Mouse (Mus musculus) spleen, adult 2 months (tissue): Measurements from ENCODE around the gene Ces5a. TPM values are rescaled to one million over a fixed set of nuclear protein-coding genes. Genes with fewer than 3 reads are reported as not detected.

ENCODE experiments used
- DNase-seq, 2 experiments: peaks; one replicate each; pipeline versions ENCODE4 v3.0.0 to v3.0.0-alpha.2; 2012 to 2021; ENCODE audit warnings: low spot score in 2 of 2, low read depth in 1 of 2
- H3K27ac ChIP-seq: fragments of 200-500 bp; 2 replicates; pipeline ENCODE4 v1.5.1; 2012; ENCODE audit warnings: low read length, inconsistent platforms; ENCODE audit not compliant: insufficient read depth
- H3K27me3 ChIP-seq: fragments of 200-500 bp; 2 replicates; pipeline ENCODE4 v1.6.1; 2012; ENCODE audit warnings: mild to moderate bottlenecking, moderate library complexity, low read length, inconsistent platforms; ENCODE audit not compliant: control insufficient read depth, insufficient read depth
- H3K36me3 ChIP-seq: fragments of 200-500 bp; 2 replicates; pipeline ENCODE4 v1.6.1; 2012; ENCODE audit warnings: mild to moderate bottlenecking, low read length, inconsistent platforms; ENCODE audit not compliant: control insufficient read depth, insufficient read depth
- H3K4me1 ChIP-seq: fragments of 200-500 bp; 2 replicates; pipeline ENCODE4 v1.6.1; 2011; ENCODE audit warnings: inconsistent platforms; ENCODE audit not compliant: control insufficient read depth, insufficient read depth, insufficient read length
- H3K4me3 ChIP-seq: fragments of 200-500 bp; 2 replicates; pipeline ENCODE4 v1.5.1; 2011; ENCODE audit warnings: mild to moderate bottlenecking, inconsistent platforms; ENCODE audit not compliant: insufficient read depth, insufficient read length; ENCODE audit errors: extremely low read depth
- CTCF ChIP-seq: fragments of 200-500 bp; IDR thresholded peaks from 2 replicates; pipeline ENCODE4 v1.5.1; 2011; ENCODE audit warnings: mild to moderate bottlenecking, inconsistent platforms; ENCODE audit not compliant: insufficient read depth, insufficient read length, insufficient replicate concordance; ENCODE audit errors: extremely low read depth
- POLR2A ChIP-seq: fragments of 200-500 bp; IDR thresholded peaks from 2 replicates; pipeline ENCODE4 v1.6.1; 2011; ENCODE audit warnings: low read depth, low read length, inconsistent platforms
- WGBS: fragments of 180-500 bp; shearing (Covaris S2); methylation state at CpG from one replicate; pipeline ENCODE4 v1.1.7; 2018; 5-methylcytosine and 5-hydroxymethylcytosine counted together
- polyA plus RNA-seq: library from polyadenylated mRNA; depleted of rRNA; stranded (reverse); fragments of >200 nt; gene quantifications from 2 replicates; pipeline ENCODE4 v1.2.3, GENCODE M21; 2012

The Ces5a gene
- polyA plus RNA-seq, 1 experiment, result 0.08 TPM

GRCm38 (mm10) chr8:93567086-93567485, 31.5 kb upstream of the Ces5a start:
- Histone ChIP-seq H3K4me1 (no peaks in the 10 kb centered on the region), H3K4me3 (no peak overlapping the region), H3K36me3 (no peaks in the 10 kb centered on the region), H3K27me3 (no peaks in the 10 kb centered on the region), H3K27ac (no peak overlapping the region)
- 92% methylated on average over 9 of the region's 9 CpGs for WGBS
- no peak for TF ChIP-seq CTCF
- no peak for TF ChIP-seq POLR2A
- no peak for DNase-seq

- Histone ChIP-seq H3K4me3 (no peak overlapping the region), H3K27ac (no peak overlapping the region), H3K27me3 (no peaks in the 10 kb centered on the region), H3K4me1 (no peaks in the 10 kb centered on the region), H3K36me3 (no peaks in the 10 kb centered on the region)
- DNase-seq, result no peak
- 66% methylated on average over 4 of the region's 4 CpGs for WGBS
- TF ChIP-seq CTCF (no peak), POLR2A (no peak)
Observed at GRCm38 (mm10) chr8:93564634-93565033, 29.0 kb upstream of the Ces5a start.

GRCm38 (mm10) chr8:93563551-93563950, 27.9 kb upstream of the Ces5a start:
- WGBS, result 84% methylated on average over 7 of the region's 7 CpGs
- Histone ChIP-seq H3K36me3 (no peaks in the 10 kb centered on the region), H3K27ac (no peak overlapping the region), H3K4me3 (no peak overlapping the region), H3K4me1 (no peaks in the 10 kb centered on the region), H3K27me3 (no peaks in the 10 kb centered on the region)
- DNase-seq, result no peak
- TF ChIP-seq CTCF (no peak), POLR2A (no peak)

GRCm38 (mm10) chr8:93562557-93563210, 27.1 kb upstream of the Ces5a start:
- Histone ChIP-seq H3K4me1 (no peaks in the 10 kb centered on the region), H3K36me3 (no peaks in the 10 kb centered on the region), H3K4me3 (no peak overlapping the region), H3K27me3 (no peaks in the 10 kb centered on the region), H3K27ac (no peak overlapping the region)
- WGBS, result 58% methylated on average over 6 of the region's 6 CpGs
- TF ChIP-seq CTCF (no peak), POLR2A (no peak)
- DNase-seq, result no peak

GRCm38 (mm10) chr8:93561271-93561670, 25.6 kb upstream of the Ces5a start:
- Histone ChIP-seq H3K4me3 (no peak overlapping the region), H3K27me3 (no peaks in the 10 kb centered on the region), H3K4me1 (no peaks in the 10 kb centered on the region), H3K27ac (no peak overlapping the region), H3K36me3 (no peaks in the 10 kb centered on the region)
- 71% methylated on average over 3 of the region's 3 CpGs for WGBS
- DNase-seq, result no peak
- TF ChIP-seq CTCF (no peak), POLR2A (no peak)

GRCm38 (mm10) chr8:93559696-93560095, 24.1 kb upstream of the Ces5a start:
- no peak for TF ChIP-seq CTCF
- no peak for TF ChIP-seq POLR2A
- no peak overlapping the region for H3K4me3 ChIP-seq
- WGBS, result 61% methylated on average over 2 of the region's 2 CpGs

GRCm38 (mm10) chr8:93502634-93503033, 33.0 kb downstream of the Ces5a start:
- no peak for DNase-seq
- no peaks in the 10 kb centered on the region for H3K4me1 ChIP-seq
- TF ChIP-seq POLR2A (no peak), CTCF (no peak)
- H3K27ac ChIP-seq, result no peak overlapping the region
- H3K36me3 ChIP-seq, result no peaks in the 10 kb centered on the region
- H3K27me3 ChIP-seq, result no peaks in the 10 kb centered on the region
- WGBS, result 75% methylated on average over 3 of the region's 3 CpGs
- H3K4me3 ChIP-seq, result no peak overlapping the region

More at GRCm38 (mm10) chr8:93559696-93560095, 24.1 kb upstream of the Ces5a start:
- Histone ChIP-seq H3K27me3 (no peaks in the 10 kb centered on the region), H3K27ac (no peak overlapping the region), H3K4me1 (no peaks in the 10 kb centered on the region), H3K36me3 (no peaks in the 10 kb centered on the region)
- DNase-seq, result no peak
